12 mouse cellular contexts compared by ENCODE assay signal in the genomic region with DNA sequence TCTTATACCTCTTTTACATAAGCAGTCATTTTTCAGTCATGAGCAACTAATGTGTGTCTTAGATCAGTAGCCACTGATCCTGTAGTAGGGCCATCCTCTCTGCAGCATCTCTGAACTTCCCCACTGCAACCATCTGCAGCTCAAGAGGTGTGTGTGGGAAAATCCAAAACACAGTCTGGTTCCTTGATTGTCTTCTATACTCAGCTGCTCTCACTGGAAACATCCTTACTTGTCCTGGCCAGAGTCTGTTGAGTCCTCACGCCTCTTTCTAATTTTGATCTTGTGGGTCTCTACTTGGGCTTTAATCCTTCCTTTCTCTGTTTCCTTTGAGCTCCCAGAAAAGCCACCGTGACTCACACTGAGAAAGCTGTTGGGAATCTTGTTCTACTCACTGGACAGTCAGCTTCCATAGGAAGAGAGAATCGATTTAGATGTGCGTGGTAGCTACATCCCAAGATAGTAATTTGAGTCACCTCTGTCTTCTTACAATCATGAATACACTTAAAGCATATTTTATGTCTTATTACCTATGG.
"Had no signal": no experiment of that assay in that cellular context is flagged by ENCODE, and none has a peak within 500 bp of the region (broad histone marks: within the 10 kb centered on the region; RNA-seq: fewer than 3 reads in every experiment).

No protein-coding gene starts in this region.

- ATAC-seq: intestine, embryonic 16.5 days; lung, postnatal 0 days; midbrain, embryonic 13.5 days had no signal

- H3K9ac ChIP-seq: kidney, embryonic 15.5 days; limb, embryonic 13.5 days; liver, embryonic 15.5 days; midbrain, embryonic 13.5 days had no signal

- H3K4me2 ChIP-seq: kidney, embryonic 15.5 days; limb, embryonic 13.5 days; liver, embryonic 11.5 days; liver, embryonic 15.5 days; midbrain, embryonic 13.5 days had no signal

- H3K4me3 ChIP-seq: kidney, embryonic 15.5 days; limb, embryonic 13.5 days; liver, embryonic 15.5 days; midbrain, embryonic 13.5 days had no signal

- H3K4me1 ChIP-seq: kidney, embryonic 15.5 days; limb, embryonic 13.5 days; liver, embryonic 15.5 days; midbrain, embryonic 13.5 days had no signal

- H3K9me3 ChIP-seq: kidney, embryonic 15.5 days; limb, embryonic 13.5 days; liver, embryonic 15.5 days; midbrain, embryonic 13.5 days had no signal

- H3K27me3 ChIP-seq: kidney, embryonic 15.5 days; limb, embryonic 13.5 days; liver, embryonic 15.5 days; midbrain, embryonic 13.5 days had no signal

- H3K27ac ChIP-seq: kidney, embryonic 15.5 days; limb, embryonic 13.5 days; liver, embryonic 15.5 days; midbrain, embryonic 13.5 days had no signal

- H3K36me3 ChIP-seq: kidney, embryonic 15.5 days; limb, embryonic 13.5 days; liver, embryonic 15.5 days; midbrain, embryonic 13.5 days had no signal

- DNase-seq: kidney, postnatal 14 days; lung, adult 2 months; lung, postnatal 36 days; thymus, adult 2 months; thymus, postnatal 25 days had no signal
